Mouse (Mus musculus): ENCODE measurements around the gene Ephb2.

Gene Ephb2

GRCm38 (mm10) chr4:136802446-136802845, 33.3 kb downstream of the Ephb2 start:
- DNase-seq (ENCODE audit: inconsistent age in 2 of 2, low spot score in 1 of 2), result peak; percentile 25 to 57

DNA sequence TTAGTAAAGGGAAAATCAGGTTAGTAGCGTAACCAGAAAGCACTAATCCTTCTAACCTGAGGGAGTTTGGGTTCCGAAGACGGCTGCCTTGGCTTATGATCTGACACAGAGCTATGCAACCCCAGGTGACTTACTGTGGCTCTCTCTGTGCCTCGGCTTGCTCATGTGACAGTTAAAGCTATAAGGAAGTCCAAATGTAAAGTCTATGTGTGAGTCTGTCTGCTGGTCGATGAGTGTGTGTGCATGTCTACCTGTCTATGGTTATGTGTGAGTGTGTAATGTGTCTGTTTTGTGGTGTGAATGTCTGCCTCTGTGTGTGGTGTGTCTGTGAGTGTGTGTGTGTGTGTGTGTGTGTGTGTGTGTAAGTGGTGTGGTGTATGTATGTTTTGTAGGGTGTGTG, 33.8 kb downstream of the Ephb2 start:
- no peak for DNase-seq (ENCODE audit: inconsistent age in 2 of 2, low spot score in 1 of 2)

DNA sequence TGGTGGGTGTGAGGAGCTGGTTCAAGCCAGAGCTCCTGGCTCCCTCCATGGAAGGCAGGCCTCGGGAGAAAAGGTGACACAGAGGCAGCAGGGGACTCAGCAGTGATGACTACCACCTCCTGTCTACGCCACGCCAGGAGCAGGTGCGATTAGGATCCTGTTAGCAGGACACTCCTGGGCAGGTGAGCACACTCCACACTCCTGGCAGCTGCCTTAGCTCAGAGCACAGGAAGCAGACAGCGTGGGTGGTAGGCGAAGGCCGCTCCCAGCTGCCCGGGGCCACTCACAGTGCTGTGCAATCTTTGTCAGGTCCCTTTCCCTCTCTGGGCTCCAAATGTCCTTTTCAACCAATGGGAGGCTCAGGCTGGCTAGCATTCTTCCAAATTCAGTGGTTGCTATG, 34.3 kb downstream of the Ephb2 start:
- no peak for DNase-seq (ENCODE audit: inconsistent age in 2 of 2, low spot score in 1 of 2)

- DNase-seq (ENCODE audit: inconsistent age in 2 of 2, low spot score in 1 of 2), result no peak
These were observed 35.4 kb downstream of the Ephb2 start for GRCm38 (mm10) chr4:136800366-136800765.

- no peak for DNase-seq (ENCODE audit: inconsistent age in 2 of 2, low spot score in 1 of 2)
These were observed 37.9 kb downstream of the Ephb2 start for GRCm38 (mm10) chr4:136797677-136798569.

GRCm38 (mm10) chr4:136793320-136793719, 42.5 kb downstream of the Ephb2 start:
- no peak for DNase-seq (ENCODE audit: inconsistent age in 2 of 2, low spot score in 1 of 2)

- DNase-seq (ENCODE audit: inconsistent age in 2 of 2, low spot score in 1 of 2), result peak; percentile 41 to 78
These were observed 46.0 kb downstream of the Ephb2 start for GRCm38 (mm10) chr4:136789821-136790220.

DNA sequence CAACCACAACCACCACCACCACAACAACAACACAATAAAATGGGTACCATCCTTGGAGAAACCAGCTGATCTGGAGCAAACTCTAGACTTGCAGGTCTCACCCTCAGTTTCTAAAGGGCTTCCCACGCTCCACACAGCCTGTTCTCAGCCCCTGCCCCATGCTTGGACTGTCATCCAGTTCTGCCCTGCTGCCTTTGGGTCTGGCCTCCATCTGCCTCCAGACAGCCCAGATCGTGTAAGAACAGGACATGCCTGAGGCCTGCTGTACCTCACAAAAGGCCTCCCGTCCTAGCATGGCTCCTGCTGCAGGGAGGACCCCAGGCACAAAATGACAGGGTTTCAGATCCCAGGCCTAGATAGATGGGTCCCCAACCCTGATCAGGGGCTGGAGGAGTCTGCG, 48.4 kb downstream of the Ephb2 start:
- DNase-seq (ENCODE audit: inconsistent age in 2 of 2, low spot score in 1 of 2), result no peak

- DNase-seq (ENCODE audit: inconsistent age in 2 of 2, low spot score in 1 of 2), result no peak
These were observed 49.1 kb downstream of the Ephb2 start for GRCm38 (mm10) chr4:136786453-136787276.

- peak in 1 of 2 experiments; percentile 53 for DNase-seq (ENCODE audit: inconsistent age in 2 of 2, low spot score in 1 of 2)
These were observed 52.1 kb downstream of the Ephb2 start for GRCm38 (mm10) chr4:136783552-136784150.

GRCm38 (mm10) chr4:136782579-136782925, 53.2 kb downstream of the Ephb2 start:
- DNase-seq (ENCODE audit: inconsistent age in 2 of 2, low spot score in 1 of 2), result peak in 1 of 2 experiments; percentile 75

GRCm38 (mm10) chr4:136781868-136782578, 53.8 kb downstream of the Ephb2 start:
- DNase-seq (ENCODE audit: inconsistent age in 2 of 2, low spot score in 1 of 2), result peak; percentile 82 to 87

DNA sequence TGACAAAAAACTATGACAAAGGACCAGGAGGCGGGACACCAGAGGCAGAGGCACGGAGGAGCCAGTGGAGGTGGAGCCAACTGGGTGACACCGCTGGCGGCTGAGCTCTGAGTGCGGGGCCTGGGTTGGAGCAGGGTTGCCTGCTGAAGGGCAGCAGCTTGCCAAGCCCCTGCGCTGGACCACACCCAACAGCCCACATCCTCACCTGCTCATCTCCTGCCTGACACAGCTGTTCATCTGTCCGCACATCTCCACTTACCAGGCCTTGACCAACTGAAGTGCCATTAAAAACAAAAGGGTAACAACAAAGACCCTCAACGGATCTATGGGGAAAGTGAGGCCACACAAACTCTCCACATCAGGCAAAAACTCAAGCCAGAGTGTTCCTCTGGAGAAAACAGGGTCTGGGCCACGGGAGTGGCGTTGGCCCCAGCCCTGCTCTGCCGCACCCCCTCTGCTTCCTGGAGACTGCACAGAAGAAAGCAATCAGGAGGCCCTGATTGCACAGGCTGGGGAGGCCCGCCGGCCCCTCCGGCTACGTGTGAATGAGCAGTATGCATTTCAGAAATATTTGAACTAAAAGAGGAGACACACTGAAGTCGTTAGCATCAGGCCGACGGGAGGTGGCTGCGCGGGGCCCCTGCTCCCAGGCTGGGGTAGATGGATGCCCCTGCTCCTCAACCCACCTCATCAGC, 55.4 kb downstream of the Ephb2 start:
- no peak for DNase-seq (ENCODE audit: inconsistent age in 2 of 2, low spot score in 1 of 2)

GRCm38 (mm10) chr4:136779156-136779555, 56.6 kb downstream of the Ephb2 start:
- DNase-seq (ENCODE audit: inconsistent age in 2 of 2, low spot score in 1 of 2), result no peak

- DNase-seq (ENCODE audit: inconsistent age in 2 of 2, low spot score in 1 of 2), result no peak
These were observed 59.3 kb downstream of the Ephb2 start for GRCm38 (mm10) chr4:136776471-136776892.

GRCm38 (mm10) chr4:136775903-136776302, 59.9 kb downstream of the Ephb2 start:
- no peak for DNase-seq (ENCODE audit: inconsistent age in 2 of 2, low spot score in 1 of 2)

DNA sequence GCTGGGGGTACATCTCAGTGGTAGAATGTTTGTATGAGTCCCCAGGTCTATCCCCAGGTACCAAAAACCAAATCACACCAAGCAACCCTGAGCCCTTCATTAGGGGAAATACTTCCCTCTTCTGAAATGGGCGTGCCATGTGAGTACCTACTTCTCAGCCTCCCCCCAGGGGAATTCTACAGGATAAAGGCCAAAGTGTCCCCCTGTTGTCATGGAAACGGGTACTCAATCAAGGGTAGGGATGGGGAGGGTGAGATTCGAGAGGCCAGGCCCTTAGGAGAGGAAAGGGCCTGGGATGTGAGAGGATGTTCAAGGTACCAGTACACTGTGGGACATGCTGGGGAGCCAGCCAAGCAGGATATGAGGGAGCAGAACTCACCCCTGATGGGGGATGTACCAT, 61.6 kb downstream of the Ephb2 start:
- DNase-seq (ENCODE audit: inconsistent age in 2 of 2, low spot score in 1 of 2), result no peak

- DNase-seq (ENCODE audit: inconsistent age in 2 of 2, low spot score in 1 of 2), result no peak
These were observed 62.7 kb downstream of the Ephb2 start for GRCm38 (mm10) chr4:136772952-136773584.

GRCm38 (mm10) chr4:136772318-136772717, 63.5 kb downstream of the Ephb2 start:
- no peak for DNase-seq (ENCODE audit: inconsistent age in 2 of 2, low spot score in 1 of 2)

- no peak for DNase-seq (ENCODE audit: inconsistent age in 2 of 2, low spot score in 1 of 2)
These were observed 65.1 kb downstream of the Ephb2 start for GRCm38 (mm10) chr4:136770718-136771117.
